Mouse (Mus musculus) left cerebral cortex, adult 11 months (tissue): ENCODE data around the gene Aph1a.
"Not testable (repeated sequence)": the region's sequence is repeated elsewhere in the genome, so short reads cannot be mapped to it uniquely, and the experiment has no call there.

Experiments
- DNase-seq: peaks from one replicate; pipeline ENCODE4 v3.0.0; 2022; ENCODE audit warnings: low spot score

Aph1a gene

DNA sequence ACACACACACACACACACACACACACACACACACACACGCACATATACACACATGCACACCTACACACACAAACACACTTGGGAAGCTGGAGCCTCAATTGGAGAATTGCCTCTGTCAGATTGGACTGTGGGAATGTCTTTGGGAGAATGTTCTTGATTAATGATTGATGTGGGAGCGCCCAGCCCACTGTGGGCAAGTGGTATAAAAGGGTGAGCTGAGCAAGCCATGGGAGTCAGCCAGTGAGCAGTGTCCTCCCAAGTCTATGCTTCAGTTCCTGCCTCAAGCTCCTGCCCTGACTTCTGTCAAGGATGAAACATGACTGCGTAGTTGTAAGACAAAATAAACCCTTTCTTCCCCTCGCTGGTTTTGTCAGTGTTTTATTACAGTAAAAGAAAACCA is 6.2 kb upstream of the Aph1a start:
- DNase-seq: no peak

DNA sequence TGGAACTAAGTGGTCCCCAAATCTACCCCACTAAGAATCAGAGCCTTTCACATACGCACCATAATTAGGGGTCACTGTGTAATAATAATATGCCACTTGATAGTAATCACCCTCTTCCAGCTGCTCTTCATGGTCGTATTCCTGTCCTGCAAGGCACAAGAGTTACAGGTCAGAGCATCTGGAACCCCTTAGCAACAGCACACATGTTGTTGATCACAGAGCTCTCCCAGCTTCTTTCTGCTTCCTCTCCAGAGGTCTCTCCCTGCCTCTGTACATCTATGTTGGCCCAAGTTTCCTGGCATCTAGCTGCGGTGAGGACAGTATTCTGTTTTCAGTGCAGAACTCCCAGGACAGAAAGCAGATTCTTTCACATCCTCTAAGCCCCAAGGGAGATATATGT is 4.1 kb upstream of the Aph1a start:
- DNase-seq: no peak

DNA sequence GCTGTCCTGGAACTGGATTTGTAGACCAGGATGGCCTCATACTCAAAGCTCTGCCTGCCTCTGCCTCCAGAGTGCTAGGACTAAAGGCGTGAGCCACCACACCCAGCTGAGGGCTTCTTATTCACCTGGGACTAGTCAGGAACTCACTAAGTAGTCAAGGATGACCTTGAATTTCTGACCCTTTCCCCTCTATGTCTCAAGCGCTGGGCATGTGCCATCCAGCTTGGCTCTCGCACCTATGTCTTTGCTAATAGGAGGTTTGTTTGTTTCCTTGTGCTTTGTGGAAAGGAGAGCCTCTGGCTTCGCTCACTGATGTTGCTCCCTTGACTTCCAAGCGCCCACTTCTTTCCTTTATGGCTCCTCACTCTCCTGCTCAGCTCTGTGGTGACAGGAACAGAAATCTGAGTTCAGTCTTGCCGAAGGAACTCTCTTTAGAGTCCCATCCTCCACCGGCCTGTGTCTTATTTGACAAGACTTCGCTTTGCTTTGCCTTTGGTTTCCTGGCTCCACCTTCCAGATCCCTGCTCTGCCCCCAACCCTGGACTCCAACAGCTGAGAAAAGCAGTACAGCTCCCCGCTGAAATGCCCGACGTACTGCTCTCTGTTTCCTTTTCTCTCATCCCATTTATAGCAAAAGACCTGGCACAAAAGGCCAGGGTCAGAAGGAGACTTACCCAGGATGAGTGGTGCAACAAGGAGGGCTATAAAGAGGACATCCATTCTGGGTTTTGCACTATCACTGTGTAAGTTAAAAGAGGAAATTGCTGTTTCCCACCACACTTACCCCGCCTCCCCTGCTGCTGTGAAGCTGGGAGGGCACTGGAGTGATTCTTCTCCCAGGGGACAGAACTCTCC is 2.3 kb upstream of the Aph1a start, which contains the start of gene BC028528:
TSS of gene BC028528 (minus strand) at position 795 of the 855 bp plus-strand sequence.
- DNase-seq: no peak

DNA sequence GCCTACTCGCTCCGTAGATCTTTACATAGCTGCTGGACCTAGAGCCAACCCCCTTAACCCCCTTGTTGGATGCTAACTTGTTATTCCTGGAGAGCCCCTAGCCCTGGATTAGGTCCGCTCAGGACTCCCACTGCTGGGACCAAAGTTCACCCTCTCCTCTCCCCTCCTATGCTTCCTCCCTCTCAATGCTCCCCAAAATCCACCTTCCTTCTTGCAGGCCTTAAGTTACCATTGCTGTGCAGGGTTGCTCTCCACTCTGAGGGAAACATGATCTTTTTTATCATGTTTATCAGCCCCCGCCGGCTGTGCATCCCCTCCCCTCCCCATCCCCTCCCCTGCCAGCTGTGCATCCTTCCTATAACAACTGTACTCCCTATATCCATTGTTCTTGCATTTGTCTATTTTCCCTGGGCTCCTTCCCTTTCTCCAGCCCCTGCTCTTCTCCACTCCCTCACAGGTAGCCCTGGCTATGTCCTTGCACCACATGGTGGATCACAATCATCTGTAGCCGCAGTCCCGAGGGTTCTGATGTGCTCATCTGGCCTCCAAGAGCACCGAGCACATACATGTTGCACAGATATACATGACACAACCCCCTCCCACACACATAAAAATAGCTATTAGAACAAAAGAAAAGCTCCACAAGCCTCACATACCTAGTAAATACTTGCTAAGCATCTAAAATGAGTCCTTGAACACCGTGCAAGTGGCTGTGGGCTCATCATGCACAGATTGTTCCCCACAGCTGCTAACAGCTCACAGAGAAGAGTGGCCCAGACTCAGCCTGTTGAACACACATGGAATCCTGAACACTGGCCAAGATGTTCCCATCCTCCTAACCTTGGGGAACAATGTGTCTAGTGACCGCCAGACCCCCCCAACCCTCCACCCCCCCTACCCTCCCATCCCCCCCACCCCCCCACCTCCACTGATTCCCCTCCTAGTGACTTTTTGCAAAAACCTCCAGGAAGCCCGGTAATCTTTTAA is 1.4 kb upstream of the Aph1a start:
- DNase-seq: no peak

DNA sequence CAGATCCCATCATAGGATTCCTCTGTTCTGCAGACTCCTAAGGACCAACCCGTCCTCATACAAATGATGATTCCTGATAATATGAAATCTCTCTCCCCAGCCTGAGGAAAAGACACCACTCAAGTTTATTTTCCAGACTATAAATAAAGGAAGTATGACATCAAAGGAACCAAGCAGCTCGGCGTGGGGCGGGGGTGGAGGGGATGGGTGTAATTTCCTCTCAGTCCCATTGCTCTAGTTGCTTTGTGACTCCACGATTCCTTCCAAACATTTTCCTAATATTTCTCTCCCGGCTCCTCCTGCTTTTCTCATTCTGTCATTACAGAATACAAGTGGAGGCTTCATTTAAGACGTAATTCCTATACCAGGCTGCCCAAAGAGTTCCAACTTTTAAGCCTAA is 643 bp upstream of the Aph1a start:
- no peak for DNase-seq

DNA sequence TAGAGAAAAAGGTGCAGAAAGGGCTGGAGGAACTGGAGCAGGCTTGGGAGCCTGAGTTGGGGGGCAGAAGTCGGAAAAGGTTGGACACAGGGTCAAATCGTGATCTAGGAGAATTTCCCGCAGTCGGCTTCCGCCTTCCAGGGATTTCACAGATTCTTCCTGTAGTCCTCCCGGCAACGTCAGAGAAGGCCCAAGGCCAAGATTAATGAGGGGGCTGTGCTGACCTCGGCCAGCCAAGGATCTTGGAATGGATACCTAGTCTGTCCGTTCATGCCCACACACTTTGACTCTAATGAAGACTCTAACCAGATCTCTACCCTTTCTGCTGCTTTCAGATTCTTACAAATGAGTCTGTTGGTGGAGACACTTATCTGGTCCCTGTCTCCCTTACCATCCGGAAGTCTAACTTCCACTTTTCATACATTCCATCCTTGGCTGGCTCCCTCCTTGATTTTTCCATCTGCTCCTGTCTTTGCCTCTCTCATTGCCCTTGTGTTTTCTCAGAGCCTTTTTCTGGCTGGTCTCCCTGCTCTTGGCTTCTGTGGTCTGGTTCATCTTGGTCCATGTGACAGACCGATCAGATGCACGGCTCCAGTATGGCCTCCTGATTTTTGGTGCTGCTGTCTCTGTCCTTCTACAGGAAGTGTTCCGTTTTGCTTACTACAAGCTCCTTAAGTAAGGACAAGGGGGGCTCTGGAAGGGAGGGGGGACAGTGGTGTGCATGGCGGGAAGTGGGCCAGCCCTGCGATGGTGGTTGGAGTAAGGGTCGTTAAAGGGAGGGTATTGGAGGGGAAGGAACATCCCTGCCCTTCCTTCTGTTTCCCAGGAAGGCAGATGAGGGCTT is 770 bp downstream of the Aph1a start:
- DNase-seq: no peak

DNA sequence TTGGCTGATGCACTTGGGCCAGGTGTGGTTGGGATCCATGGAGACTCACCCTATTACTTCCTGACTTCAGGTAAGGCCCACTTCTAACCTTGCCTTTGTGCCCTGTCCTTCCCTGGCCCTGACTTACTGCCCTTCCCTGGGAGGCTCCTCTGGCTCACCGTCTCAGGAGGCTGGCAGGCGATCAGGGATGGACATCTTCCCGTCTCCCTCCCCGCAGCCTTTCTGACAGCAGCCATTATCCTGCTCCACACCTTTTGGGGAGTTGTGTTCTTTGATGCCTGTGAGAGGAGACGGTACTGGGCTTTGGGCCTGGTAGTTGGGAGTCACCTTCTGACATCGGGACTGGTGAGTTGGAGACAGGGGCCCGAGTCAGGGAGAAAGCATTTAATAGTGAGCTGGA is 1.7 kb downstream of the Aph1a start:
- not testable (repeated sequence) for DNase-seq

DNA sequence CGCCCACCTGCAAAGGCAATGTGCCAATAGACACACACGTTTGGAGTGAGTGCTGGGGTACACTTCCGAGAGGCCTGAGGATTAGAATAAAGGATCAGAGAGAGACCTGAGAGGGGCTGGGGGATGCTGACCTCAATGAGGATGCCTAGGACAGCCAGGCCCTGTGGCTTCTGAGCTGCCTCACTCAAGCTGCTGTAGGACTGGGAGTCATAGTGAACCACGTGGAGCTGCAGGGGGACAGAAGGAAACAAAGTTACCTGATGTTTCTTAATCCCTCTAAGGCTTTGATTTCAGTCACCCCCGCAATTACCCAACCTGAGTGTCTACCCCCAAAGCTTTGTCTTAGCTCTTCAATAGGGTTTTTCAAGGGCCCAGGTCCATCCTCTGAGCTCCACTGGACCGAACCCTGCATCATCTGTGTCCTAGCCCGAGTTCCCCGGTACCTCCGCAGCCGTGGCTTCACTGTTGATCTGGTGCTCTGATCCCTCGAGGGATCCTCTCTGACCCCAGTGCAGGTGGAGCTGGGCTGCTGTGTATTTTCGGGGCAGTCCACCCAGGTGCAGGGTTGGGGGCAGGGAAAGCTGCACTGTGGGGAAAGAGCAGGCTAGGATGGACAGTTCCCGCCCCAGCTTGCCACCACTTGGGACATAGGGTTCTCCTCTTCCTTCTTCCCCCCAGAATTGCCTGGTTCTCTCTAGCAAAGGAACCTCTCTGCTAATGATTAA is 6.2 kb downstream of the Aph1a start:
- DNase-seq: no peak

DNA sequence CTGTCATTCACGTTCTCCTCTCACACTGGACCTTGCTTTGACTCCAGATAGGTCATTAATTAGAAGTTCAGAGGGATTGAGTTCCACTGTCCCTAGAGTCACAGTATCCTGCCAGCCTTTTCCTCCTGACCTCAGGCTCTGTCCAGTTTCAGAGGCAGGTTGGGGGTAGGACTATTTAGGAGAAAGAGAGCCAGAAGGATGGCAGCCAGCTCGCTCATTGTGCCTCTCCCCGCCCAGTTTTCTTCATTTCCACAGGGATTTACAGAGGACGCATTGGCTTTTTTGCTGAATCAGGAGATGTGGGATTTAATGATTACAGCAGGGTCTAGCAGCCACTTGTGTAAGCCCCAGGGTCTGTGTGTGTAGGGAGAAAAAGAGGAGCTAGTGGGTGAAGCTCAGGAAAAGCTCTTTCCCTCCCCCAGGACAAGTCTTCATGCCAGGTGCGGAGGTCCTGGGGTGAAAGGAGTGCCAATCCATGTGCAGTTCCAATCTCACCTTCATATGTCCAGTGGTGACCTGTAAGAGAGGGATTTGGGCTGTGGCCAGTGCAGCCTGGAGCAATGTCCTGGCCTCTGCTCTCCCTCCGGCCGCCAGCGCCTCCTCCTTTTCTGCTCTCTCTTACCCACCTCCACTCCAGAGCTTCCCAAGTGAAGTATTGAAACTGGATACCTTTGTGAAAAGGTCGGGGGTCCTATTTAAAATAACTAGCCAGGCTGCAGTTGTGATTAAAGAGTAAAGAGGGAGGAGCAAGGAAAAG is 8.0 kb downstream of the Aph1a start:
- DNase-seq: no peak

DNA sequence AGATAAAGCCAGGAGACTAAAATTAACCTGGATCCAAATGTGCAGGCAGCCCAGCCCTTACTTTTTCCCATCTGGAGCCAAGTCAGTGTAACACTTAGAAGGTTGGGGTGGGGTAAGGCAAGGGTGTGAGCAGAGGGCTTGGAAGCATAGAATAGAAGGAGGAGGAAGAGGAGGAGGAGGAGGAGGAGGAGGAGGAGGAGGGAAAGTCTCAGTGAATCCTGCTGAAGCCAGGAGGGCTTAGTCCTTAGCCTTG is 8.5 kb downstream of the Aph1a start:
- DNase-seq: no peak

DNA sequence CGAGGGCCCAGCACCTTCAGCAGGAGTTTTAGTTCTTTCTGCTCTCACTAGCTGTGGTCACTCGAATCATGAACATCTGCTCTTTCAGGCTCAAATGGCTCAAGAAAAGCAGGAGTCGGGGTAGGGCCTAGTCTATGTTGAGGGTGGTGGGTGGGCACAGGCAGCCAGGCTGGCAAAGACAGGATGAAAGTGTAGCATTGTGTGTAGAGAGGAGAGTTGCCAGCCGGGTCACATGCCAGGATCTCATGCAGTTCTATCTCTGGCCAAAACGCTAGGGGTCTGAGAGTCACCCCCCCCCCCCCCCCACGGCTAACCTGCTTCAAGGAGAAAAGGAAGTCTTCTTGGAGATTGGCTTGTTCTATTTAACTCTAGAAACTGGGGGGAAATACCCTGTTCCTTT is 8.9 kb downstream of the Aph1a start:
- no peak for DNase-seq

DNA sequence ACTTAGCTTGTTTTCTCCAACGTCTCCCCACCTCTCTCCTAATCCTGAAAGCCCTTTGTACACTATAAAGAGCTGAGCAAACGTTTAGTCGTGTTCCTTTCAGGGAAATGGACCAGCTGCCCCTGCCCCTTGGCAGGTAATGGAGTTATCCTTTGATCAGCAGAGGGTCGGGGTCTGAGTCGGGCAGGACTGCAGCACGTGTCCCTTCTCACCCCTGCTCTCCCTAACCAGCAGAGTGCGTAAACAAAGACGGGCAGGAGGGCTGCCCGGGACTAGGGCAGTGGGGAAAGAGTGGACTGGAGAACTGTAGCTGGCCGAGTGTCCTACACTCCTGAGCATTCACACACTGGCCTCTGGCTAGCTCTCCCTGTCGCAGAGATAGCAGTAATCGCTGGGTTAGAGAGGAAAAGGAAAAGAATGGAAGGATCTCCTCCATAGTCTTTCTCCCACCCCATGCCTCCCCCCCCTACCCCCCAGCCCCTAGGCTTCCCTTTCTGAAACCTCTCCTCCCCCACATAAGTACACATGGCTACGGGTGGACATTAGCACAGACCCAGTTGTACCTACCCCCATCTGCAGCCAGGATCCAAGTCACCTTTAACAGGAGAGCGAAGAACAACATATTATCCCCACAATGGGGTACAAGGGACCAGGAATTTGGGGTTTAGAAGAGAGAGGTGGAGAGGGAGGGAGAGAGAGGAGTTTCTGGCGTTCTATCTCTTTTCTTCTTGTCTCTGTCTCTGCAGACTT is 10.2 kb downstream of the Aph1a start:
- no peak for DNase-seq

DNA sequence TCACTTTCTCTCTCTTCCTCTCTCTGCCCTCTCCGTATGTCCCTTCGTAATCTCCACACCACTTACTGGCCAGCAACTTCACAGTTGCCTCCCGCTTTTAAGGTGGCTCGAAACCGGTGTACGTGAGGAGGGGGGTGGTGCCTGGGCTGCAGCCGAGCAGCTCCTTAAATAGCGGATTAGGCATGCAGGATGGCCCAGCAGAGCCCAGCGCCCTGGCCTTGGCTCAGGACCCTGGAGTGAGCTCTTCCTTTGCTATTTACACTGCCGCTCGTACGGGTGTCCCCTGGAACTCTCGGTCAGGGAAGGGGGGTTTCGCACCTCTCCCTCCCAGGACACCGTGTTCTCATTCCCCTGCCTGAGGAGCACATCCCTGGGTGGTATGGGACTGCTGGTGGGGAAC is 10.8 kb downstream of the Aph1a start, which contains the start of gene Car14:
TSS of gene Car14 (minus strand) at position 124 of the 400 bp plus-strand sequence.
- no peak for DNase-seq

DNA sequence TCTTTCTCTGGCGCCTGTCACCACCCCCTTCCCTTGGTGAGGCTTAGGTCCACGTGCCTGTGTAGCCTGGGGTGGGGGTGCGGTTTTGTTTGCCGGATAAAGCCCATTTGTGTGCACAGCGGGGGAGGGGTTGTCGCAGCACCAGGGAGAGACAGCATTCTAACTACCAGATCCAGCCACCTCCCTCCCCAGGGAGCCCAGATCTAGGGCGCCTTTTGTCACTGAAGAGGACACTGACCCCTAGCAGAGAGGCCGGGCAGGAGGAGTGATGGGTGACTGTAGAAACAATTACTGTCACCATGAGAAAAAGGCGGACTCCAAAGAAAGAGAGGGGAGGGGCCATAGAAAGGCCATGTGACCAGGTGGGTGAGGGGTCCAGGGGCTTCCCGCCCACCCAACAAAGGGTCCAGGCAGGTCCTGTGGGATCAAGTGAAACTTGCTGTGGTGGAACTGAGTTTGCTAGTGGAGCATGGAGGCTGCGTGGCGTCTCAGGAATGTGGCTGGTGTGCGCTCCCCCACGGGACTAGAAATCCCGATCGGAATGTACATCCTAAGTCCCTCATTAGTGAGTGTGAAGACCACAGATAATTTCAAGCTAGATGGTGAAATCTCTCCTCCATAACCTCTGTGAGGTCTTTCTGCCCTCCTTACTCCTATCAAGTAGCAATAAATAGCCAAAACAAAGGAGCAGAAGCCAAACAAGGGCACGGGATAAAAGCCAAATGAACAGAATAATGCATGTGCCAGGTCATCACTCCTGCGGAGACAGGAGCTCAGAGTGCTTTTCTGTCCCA is 11.6 kb downstream of the Aph1a start:
- DNase-seq: peak; percentile 81

DNA sequence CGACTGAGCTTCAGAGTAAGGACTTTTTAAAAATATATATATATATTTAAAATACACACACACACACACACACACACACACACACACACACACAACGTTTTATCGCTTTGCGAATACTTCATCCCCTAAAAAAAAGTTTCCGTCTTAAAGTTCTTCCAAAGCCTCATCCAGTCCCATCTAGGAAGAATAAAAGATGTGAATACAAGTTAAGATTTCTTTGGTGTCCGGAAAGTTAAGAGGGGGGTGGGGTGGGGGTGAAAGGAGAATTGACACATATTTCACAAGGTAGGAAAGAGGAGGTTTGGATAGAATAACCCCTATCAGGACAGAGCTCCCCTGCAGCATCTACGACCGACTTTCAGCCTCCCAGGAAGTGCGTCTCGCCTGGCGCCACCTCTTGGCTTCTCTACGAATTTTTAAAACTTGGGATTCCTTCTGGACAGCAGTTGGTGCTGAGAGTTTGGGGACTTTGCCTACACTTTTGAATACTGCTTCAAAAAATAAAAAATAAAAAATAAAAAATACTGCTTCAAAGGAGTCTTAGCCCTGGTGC is 12.2 kb downstream of the Aph1a start:
- no peak for DNase-seq

DNA sequence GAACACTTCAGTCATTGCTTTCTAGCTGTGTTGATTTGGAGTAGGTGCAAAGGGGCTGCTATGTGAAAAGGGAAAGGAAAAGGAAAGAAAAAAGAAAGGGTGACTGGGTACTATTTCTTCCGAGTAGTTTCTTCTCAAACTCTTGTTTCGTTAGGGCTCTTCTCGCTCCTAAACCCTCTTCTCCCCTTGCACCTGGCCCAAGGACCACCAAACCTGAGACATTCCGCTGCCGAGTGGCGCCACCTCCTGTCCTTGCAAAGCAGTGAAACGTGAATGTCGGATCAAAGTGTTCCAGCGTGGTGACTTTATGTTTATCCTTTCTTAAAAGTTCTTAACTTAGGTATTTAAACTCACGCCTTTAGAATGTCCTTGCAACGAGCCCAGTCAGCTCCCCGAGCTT is 13.1 kb downstream of the Aph1a start:
- no peak for DNase-seq

DNA sequence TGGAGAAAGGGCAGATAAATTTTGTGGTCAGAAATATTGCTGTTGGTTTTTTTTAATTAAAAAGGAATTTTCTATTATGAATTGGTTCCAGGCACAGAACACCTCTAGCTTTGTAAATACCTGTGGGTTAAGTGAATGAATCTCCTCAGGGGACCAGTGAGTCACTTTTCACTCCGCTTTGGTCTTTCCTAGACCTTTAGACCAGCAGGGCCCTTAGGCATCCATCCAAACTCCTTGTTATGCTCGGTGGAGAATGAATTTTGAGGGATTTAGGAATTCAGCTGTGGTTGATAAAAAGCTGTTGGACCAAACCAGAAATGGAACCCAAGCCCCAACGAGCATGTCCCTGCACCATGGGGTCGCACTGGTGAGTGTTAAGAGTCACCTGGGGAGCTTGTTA is 13.8 kb downstream of the Aph1a start:
- no peak for DNase-seq

DNA sequence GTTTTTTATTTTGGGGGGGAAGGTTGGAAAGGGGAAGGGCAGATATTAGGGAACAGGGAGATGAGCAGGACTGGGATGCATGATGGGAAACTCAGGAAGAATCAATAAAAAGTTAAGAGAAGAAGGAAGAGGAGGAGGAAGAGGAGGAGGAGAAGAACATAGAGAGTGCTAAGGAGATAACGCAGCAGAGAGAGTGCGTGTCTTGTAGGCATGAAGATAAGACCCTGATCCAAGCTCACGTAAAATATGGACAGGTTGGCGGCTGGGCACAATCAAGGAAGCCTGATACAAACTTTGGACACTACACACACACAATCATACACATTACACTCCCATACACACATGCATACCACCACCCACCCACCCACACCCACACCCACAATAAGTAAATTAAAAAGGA is 20.9 kb downstream of the Aph1a start:
- no peak for DNase-seq

DNA sequence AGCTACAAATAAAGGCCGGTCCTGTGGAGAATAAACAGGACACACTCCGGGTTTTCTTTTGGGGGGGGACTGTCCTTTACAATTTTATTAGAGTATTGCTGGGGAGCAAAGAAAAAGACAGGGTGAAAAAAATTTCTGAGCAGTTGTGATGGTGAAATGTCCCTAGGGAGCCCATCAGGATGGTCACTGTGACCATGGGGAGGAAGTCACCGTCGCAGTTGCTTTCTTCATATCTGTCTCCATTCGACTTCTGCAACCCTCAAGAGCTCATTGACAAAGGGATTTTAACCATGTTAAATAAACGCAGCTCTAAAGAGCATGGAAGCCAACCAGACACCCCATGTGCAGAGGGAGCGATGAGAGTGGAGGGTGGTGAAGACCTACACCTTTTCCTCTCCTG is 23.0 kb downstream of the Aph1a start:
- no peak for DNase-seq
